Mouse (Mus musculus) small intestine, adult 2 months (tissue): Measurements from ENCODE around the gene Ptgs2. TPM values are rescaled to one million over a fixed set of nuclear protein-coding genes. Genes with fewer than 3 reads are reported as not detected.

Source experiments
- H3K27ac ChIP-seq: fragments of 200-500 bp; 2 replicates; pipeline ENCODE4 v1.5.1; 2012; ENCODE audit warnings: low read depth, low read length, control low read depth, inconsistent platforms; ENCODE audit not compliant: insufficient read depth
- H3K27me3 ChIP-seq: fragments of 200-500 bp; 2 replicates; pipeline ENCODE4 v1.6.1; 2012; ENCODE audit warnings: mild to moderate bottlenecking, moderate library complexity, low read length, inconsistent platforms; ENCODE audit not compliant: control insufficient read depth, insufficient read depth
- H3K36me3 ChIP-seq: fragments of 200-500 bp; 2 replicates; pipeline ENCODE4 v1.6.1; 2012; ENCODE audit warnings: mild to moderate bottlenecking, low read length, control low read depth, inconsistent platforms; ENCODE audit not compliant: control insufficient read depth, insufficient read depth
- H3K4me1 ChIP-seq: fragments of 200-500 bp; 2 replicates; pipeline ENCODE4 v1.6.1; 2012; ENCODE audit warnings: low read length, inconsistent platforms, mixed read lengths; ENCODE audit not compliant: control insufficient read depth, insufficient read depth, insufficient read length
- H3K4me3 ChIP-seq: fragments of 200-500 bp; 2 replicates; pipeline ENCODE4 v1.5.1; 2012; ENCODE audit warnings: low read depth, mild to moderate bottlenecking, control low read depth, inconsistent platforms, low read length, moderate library complexity
- CTCF ChIP-seq: fragments of 200-500 bp; IDR thresholded peaks from 2 replicates; pipeline ENCODE4 v1.5.1; 2012; ENCODE audit warnings: low read depth, mild to moderate bottlenecking, control low read depth, inconsistent platforms, low read length, moderate library complexity, mixed read lengths; ENCODE audit not compliant: insufficient replicate concordance, insufficient read length; ENCODE audit errors: extremely low read depth
- POLR2A ChIP-seq: fragments of 200-500 bp; IDR thresholded peaks from 2 replicates; pipeline ENCODE4 v1.6.1; 2012; ENCODE audit warnings: low read depth, mild to moderate bottlenecking, control low read depth, inconsistent platforms, low read length, moderate library complexity
- WGBS: fragments of 180-500 bp; shearing (Covaris S2); methylation state at CpG from one replicate; pipeline ENCODE4 v1.1.7; 2018; 5-methylcytosine and 5-hydroxymethylcytosine counted together
- polyA plus RNA-seq: library from polyadenylated mRNA; depleted of rRNA; stranded (reverse); fragments of >200 nt; gene quantifications from 2 replicates; pipeline ENCODE4 v1.2.3, GENCODE M21; 2012; rRNA removed

The Ptgs2 gene
- polyA plus RNA-seq, 1 experiment = 1.2 TPM

- Histone ChIP-seq H3K4me3 (no peak overlapping the region), H3K27me3 (no peaks in the 10 kb centered on the region), H3K4me1 (no peaks in the 10 kb centered on the region), H3K36me3 (no peaks in the 10 kb centered on the region), H3K27ac (no peak overlapping the region)
- TF ChIP-seq CTCF = no peak
- TF ChIP-seq POLR2A = no peak
- WGBS = 57% methylated on average over 1 of the region's 1 CpGs
Measured at GRCm38 (mm10) chr1:150143578-150143977, 43.7 kb downstream of the Ptgs2 start.

- Histone ChIP-seq H3K27me3 (no peaks in the 10 kb centered on the region), H3K27ac (no peak overlapping the region), H3K36me3 (no peaks in the 10 kb centered on the region), H3K4me1 (no peaks in the 10 kb centered on the region), H3K4me3 (no peak overlapping the region)
- TF ChIP-seq CTCF = no peak
- TF ChIP-seq POLR2A = no peak
- WGBS = 78% methylated on average over 8 of the region's 8 CpGs
Measured at GRCm38 (mm10) chr1:150145049-150145448, 45.2 kb downstream of the Ptgs2 start.

GRCm38 (mm10) chr1:150147272-150147671, 47.4 kb downstream of the Ptgs2 start:
- H3K36me3 ChIP-seq = no peaks in the 10 kb centered on the region
- H3K4me1 ChIP-seq = no peaks in the 10 kb centered on the region
- WGBS = 79% methylated on average over 4 of the region's 4 CpGs
- TF ChIP-seq CTCF (no peak), POLR2A (no peak)
- no peak overlapping the region for H3K27ac ChIP-seq
- no peak overlapping the region for H3K4me3 ChIP-seq
- no peaks in the 10 kb centered on the region for H3K27me3 ChIP-seq

- H3K27ac ChIP-seq = no peak overlapping the region
- H3K27me3 ChIP-seq = no peaks in the 10 kb centered on the region
- TF ChIP-seq POLR2A (no peak), CTCF (no peak)
- no peak overlapping the region for H3K4me3 ChIP-seq
- no peaks in the 10 kb centered on the region for H3K36me3 ChIP-seq
- no peaks in the 10 kb centered on the region for H3K4me1 ChIP-seq
- WGBS = 58% methylated on average over 3 of the region's 3 CpGs
Measured at GRCm38 (mm10) chr1:150151411-150151810, 51.6 kb downstream of the Ptgs2 start.

Other genes with a start within 250 kb of the Ptgs2 start
- gene Pla2g4a, start 138.7 kb upstream of the Ptgs2 start, polyA plus RNA-seq = 0.42 and 0.43 TPM in 2 replicates
- gene Pdc, start 219.4 kb downstream of the Ptgs2 start, polyA plus RNA-seq = not detected in 2 replicates